Mouse (Mus musculus) thymus, adult 2 months (tissue): ENCODE data around the gene Mon2. TPM values are rescaled to one million over a fixed set of nuclear protein-coding genes. Genes with fewer than 3 reads are reported as not detected.

Experiments used
- DNase-seq: peaks from one replicate; pipeline ENCODE4 v3.0.0; 2021
- H3K27ac ChIP-seq: fragments of 200-500 bp; 2 replicates; pipeline ENCODE4 v1.5.1; 2012; ENCODE audit warnings: low read length, control low read depth; ENCODE audit not compliant: control insufficient read depth, insufficient read depth
- H3K27me3 ChIP-seq: fragments of 200-500 bp; 2 replicates; pipeline ENCODE4 v1.6.1; 2012; ENCODE audit warnings: mild to moderate bottlenecking, low read length, moderate library complexity, mixed read lengths; ENCODE audit not compliant: control insufficient read depth, insufficient read depth
- H3K36me3 ChIP-seq: fragments of 200-500 bp; 2 replicates; pipeline ENCODE4 v1.6.1; 2012; ENCODE audit warnings: mild to moderate bottlenecking, low read length, moderate library complexity; ENCODE audit not compliant: control insufficient read depth, insufficient read depth
- H3K4me1 ChIP-seq: fragments of 200-500 bp; replicated peaks from 2 replicates; pipeline ENCODE4 v1.6.1; 2012; ENCODE audit warnings: low read length; ENCODE audit not compliant: control insufficient read depth, insufficient read depth
- H3K4me3 ChIP-seq: fragments of 200-500 bp; 2 replicates; pipeline ENCODE4 v1.5.1; 2012; ENCODE audit warnings: mild to moderate bottlenecking, low read length, control low read depth, moderate library complexity; ENCODE audit not compliant: control insufficient read depth, insufficient read depth
- CTCF ChIP-seq: fragments of 200-500 bp; IDR thresholded peaks from 2 replicates; pipeline ENCODE4 v1.5.1; 2012; ENCODE audit warnings: mild to moderate bottlenecking, control low read depth, low read length, moderate library complexity, borderline replicate concordance; ENCODE audit not compliant: control insufficient read depth, poor library complexity, insufficient read depth; ENCODE audit errors: extremely low read depth
- POLR2A ChIP-seq: fragments of 200-500 bp; IDR thresholded peaks from 2 replicates; pipeline ENCODE4 v1.6.1; 2012; ENCODE audit warnings: mild to moderate bottlenecking, low read length, control low read depth, moderate library complexity; ENCODE audit not compliant: control insufficient read depth, poor library complexity, insufficient read depth; ENCODE audit errors: extremely low read depth
- WGBS: fragments of 180-500 bp; shearing (Covaris S2); methylation state at CpG from one replicate; pipeline ENCODE4 v1.1.7; 2018; 5-methylcytosine and 5-hydroxymethylcytosine counted together
- polyA plus RNA-seq: library from polyadenylated mRNA; depleted of rRNA; stranded (reverse); fragments of >200 nt; gene quantifications from 2 replicates; pipeline ENCODE4 v1.2.3, GENCODE M21; 2012

Gene Mon2
- polyA plus RNA-seq, 1 experiment = 74.1 TPM

DNA sequence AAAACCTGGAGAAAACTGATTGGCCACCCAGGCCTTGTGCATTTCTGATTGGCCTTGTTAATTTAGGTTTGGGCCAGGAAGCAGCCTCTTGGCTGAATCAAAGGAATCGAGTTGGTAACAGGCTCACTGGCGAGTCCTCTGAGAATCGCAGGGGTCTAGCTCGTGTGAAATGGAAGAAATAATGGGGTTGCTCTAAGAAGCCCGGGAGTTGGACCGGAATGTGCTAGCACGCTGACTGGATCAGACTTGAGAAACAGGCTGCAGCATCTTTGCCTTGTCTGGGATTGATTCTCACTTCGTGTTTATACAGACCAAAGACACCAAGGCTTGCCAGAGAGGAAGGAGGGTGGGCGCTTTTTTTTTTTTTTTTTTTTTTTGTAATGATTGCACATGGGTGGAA is 114.8 kb downstream of the Mon2 start:
- H3K27me3 ChIP-seq = no peaks in the 10 kb centered on the region
- H3K27ac ChIP-seq = no peak overlapping the region
- peaks cover 10% of the 10 kb centered on the region for H3K4me1 ChIP-seq
- WGBS = 92% methylated on average over 9 of the region's 9 CpGs
- TF ChIP-seq POLR2A (no peak), CTCF (no peak)
- no peaks in the 10 kb centered on the region for H3K36me3 ChIP-seq
- no peak overlapping the region for H3K4me3 ChIP-seq
- DNase-seq = no peak

DNA sequence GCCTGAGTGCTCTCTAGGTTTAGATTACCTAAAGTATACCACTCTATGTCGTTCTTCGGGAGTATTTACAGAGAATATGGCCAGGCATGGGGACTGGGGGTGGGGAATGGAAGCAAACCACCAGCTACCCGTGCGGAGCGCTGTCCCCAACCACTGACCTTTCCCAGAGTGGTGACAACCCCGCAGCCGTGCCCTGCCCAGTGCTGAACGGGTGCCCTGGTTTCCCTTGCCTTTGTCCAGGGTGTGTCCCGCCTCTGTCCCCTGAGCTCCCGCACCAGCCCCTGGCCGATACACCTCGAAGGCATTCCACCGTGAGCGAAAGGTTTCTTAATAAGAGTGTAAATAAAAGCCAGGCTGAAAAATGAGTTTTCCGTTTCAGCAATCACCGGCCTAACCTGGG is 115.6 kb downstream of the Mon2 start:
- TF ChIP-seq CTCF = no peak
- TF ChIP-seq POLR2A = no peak
- Histone ChIP-seq H3K27ac (no peak overlapping the region), H3K36me3 (no peaks in the 10 kb centered on the region), H3K4me1 (peaks cover 10% of the 10 kb centered on the region), H3K4me3 (no peak overlapping the region), H3K27me3 (no peaks in the 10 kb centered on the region)
- 90% methylated on average over 16 of the region's 16 CpGs for WGBS
- DNase-seq = no peak

DNA sequence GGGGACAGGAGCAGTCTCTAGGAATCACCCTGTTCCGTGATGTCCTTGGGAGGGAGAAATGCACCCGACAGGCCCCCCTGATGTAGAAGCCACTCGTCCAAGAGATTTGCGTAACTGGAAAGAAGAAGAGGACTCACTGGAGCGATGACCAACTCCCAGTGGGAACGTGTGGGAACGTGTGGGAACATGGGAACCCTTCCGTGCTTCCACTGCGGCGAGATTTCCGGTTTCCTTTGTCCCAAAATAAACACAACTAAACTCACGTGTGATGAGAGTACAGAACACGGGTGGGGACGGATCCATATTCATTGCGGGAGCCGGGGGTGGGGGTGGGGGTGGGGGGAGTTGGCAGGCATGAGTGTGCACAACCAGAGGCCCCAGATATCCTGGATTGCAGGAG is 116.1 kb downstream of the Mon2 start:
- Histone ChIP-seq H3K36me3 (no peaks in the 10 kb centered on the region), H3K4me3 (no peak overlapping the region), H3K27me3 (no peaks in the 10 kb centered on the region), H3K27ac (no peak overlapping the region), H3K4me1 (peaks cover 10% of the 10 kb centered on the region)
- TF ChIP-seq CTCF (no peak), POLR2A (no peak)
- 91% methylated on average over 16 of the region's 16 CpGs for WGBS
- no peak for DNase-seq

DNA sequence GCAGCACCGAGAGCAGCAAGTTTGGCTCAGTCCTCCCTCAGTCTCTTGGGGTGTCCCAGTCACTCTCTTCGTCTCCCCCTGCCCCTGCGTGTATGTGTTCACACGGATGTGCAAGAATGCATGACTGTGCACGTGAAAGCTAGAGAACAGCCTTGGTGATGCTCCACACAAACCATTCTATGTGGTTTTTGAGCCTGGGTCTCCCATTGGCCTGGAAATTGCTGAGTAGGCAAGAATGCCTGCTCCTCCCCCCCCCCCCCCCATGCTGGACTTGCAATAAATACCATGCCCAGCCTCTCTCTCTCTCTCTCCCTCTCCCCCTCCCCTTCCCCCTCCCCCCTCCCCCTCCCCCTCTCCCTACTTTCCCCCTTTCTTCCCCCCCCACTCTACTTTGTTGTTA is 117.6 kb downstream of the Mon2 start:
- Histone ChIP-seq H3K4me1 (peaks cover 6% of the 10 kb centered on the region; the same call in 1 of the 2 replicates), H3K36me3 (no peaks in the 10 kb centered on the region), H3K4me3 (no peak overlapping the region), H3K27me3 (no peaks in the 10 kb centered on the region), H3K27ac (no peak overlapping the region)
- no peak for TF ChIP-seq POLR2A
- no peak for TF ChIP-seq CTCF
- DNase-seq = no peak
- 98% methylated on average over 5 of the region's 5 CpGs for WGBS

DNA sequence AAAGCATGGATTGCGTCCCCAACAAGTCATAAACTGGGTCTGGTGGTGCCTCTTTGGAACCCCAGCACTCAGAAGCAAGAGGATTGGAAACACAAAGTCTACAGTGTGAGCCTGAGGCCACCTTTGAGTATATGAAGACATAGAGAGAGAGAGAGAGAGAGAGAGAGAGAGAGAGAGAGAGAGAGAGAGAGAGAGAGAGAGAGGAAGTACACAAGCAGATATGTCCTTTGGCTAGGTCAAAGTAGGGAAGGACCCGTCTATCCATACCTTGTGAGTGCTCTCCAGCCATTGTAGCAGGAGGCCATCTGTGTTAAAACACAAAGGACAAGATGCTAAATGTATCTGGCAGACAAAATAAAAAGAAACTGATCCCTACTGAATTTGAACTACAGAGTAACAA is 118.4 kb downstream of the Mon2 start:
- WGBS = 79% methylated on average over 2 of the region's 2 CpGs
- TF ChIP-seq POLR2A (no peak), CTCF (no peak)

DNA sequence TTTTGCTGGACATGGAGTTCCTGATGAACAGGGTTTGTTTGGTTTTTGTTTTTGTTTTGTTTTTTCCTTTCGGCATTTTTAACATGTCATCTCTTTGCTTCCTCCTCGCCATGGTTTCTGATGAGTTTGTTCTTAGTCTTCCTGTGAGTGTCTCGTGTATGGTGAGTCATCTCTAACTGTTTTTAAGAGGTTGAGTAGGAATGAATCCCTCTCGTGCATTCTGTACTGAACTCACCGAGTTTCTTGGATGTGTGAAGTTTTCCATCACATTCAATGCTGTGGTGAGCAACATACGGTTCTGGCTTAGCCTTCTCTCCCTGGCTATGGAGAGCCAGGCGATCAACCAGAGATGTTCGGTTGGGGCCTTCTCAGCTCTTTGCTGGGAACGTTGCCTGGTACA is 122.7 kb downstream of the Mon2 start:
- Histone ChIP-seq H3K36me3 (no peaks in the 10 kb centered on the region), H3K27me3 (no peaks in the 10 kb centered on the region), H3K27ac (no peak overlapping the region), H3K4me1 (peaks cover 5% of the 10 kb centered on the region; the same call in 1 of the 2 replicates), H3K4me3 (no peak overlapping the region)
- no peak for DNase-seq
- TF ChIP-seq CTCF = no peak
- no peak for TF ChIP-seq POLR2A
- WGBS = 90% methylated on average over 9 of the region's 9 CpGs

More for the DNA sequence above, 118.4 kb downstream of the Mon2 start:
- H3K4me1 ChIP-seq = peaks cover 6% of the 10 kb centered on the region; the same call in 1 of the 2 replicates
- no peak overlapping the region for H3K27ac ChIP-seq
- no peak overlapping the region for H3K4me3 ChIP-seq
- DNase-seq = no peak
- no peaks in the 10 kb centered on the region for H3K27me3 ChIP-seq
- no peaks in the 10 kb centered on the region for H3K36me3 ChIP-seq

DNA sequence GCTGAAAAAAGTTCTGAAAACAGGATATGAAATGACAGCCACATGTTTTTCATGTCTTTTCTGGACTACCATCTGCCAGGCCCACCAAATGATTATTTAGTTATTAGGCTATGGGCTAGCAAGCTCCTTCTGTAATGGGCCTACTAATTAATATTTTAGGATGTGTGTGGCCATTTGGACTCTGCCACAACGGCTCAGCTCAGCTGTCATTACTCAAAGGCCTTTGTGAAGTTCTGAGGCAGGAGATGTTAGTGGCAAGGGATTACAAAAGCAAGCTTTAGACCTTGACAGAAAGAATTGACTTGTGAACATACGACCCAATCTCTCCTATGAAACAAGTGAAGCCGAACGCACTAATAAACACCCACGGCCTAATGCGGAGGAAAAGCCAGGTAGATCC is 125.3 kb downstream of the Mon2 start:
- H3K4me1 ChIP-seq = no peaks in the 10 kb centered on the region
- no peak overlapping the region for H3K4me3 ChIP-seq
- H3K36me3 ChIP-seq = no peaks in the 10 kb centered on the region
- no peaks in the 10 kb centered on the region for H3K27me3 ChIP-seq
- DNase-seq = no peak
- WGBS = 94% methylated on average over 6 of the region's 6 CpGs
- no peak for TF ChIP-seq CTCF
- TF ChIP-seq POLR2A = no peak
- no peak overlapping the region for H3K27ac ChIP-seq
